Mouse (Mus musculus): ENCODE measurements around the gene Sgms1.

- TF ChIP-seq POLR2A (IDR thresholded peaks at IDR 0.05; ENCODE audit: borderline replicate concordance, low read depth, low read length): no peak
- no peak for TF ChIP-seq CTCF (IDR thresholded peaks at IDR 0.05; ENCODE audit: low read depth, low read length)
Measured at GRCm38 (mm10) chr19:32269141-32269843, 120.2 kb downstream of the Sgms1 start.
